12 mouse cellular contexts compared by ENCODE assay signal in the genomic region with DNA sequence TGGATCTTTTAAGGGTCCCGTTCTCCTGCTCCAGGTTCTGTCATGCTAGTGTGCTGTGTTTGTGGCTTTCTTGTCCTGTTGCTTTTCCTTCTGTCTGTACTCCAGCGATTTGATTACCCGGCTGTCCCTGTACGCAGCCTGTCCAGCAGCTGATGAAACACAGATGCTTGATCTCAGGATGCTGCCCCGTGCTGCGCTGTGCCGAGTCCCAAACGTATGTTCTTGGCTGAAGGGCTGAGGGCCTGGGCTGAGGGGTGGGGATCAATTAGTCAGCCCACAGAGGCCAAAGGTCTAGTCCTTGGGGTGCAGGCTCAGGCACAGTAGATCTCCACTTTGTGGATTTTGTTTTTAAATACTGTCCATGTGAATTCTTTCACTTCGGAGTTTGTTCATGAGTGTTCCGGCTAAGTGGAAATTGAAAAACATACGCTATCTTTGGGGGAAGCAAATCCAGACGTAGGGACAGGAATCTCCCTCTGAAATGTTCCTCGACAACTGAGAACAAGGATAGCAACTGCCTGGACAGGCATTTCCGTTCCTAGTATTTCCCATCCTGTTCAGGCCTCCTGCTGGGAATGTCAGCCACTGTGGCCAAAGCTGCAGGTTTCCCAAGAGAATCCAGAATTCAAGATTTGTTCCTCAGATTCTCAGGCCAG. TPM values are rescaled to one million over a fixed set of nuclear protein-coding genes. Genes with fewer than 3 reads are reported as not detected.
DNase-seq lines count a peak whose midpoint lies in the region; ATAC-seq and TF ChIP-seq lines count a peak whose summit lies in the region.
"Had no signal": no experiment of that assay in that cellular context is flagged by ENCODE, and none has a peak within 500 bp of the region (broad histone marks: within the 10 kb centered on the region; RNA-seq: fewer than 3 reads in every experiment).

No protein-coding gene starts in this region.

- peak overlapping the region; percentile 11; the same call in 1 of the 2 replicates for H3K4me3 ChIP-seq in embryonic facial prominence, embryonic 10.5 days
- H3K4me3 ChIP-seq in heart, embryonic 13.5 days: no peak overlapping the region
- H3K4me3 ChIP-seq in limb, embryonic 10.5 days: no peak overlapping the region
- no peak overlapping the region for H3K4me3 ChIP-seq in midbrain, embryonic 14.5 days (replicated peaks; ENCODE audit: low read depth, low read length)
- no peak overlapping the region for H3K4me3 ChIP-seq in left cerebral cortex, adult 2 months
- H3K4me3 ChIP-seq: embryonic facial prominence, embryonic 13.5 days; midbrain, embryonic 12.5 days had no signal

- H3K9me3 ChIP-seq in embryonic facial prominence, embryonic 10.5 days: no peaks in the 10 kb centered on the region
- no peaks in the 10 kb centered on the region for H3K9me3 ChIP-seq in heart, embryonic 13.5 days
- no peaks in the 10 kb centered on the region for H3K9me3 ChIP-seq in limb, embryonic 10.5 days (replicated peaks)
- no peaks in the 10 kb centered on the region for H3K9me3 ChIP-seq in midbrain, embryonic 14.5 days (ENCODE audit: control insufficient read depth, low read length)
- H3K9me3 ChIP-seq: embryonic facial prominence, embryonic 13.5 days; midbrain, embryonic 12.5 days had no signal

- no peak for TF ChIP-seq CTCF in left cerebral cortex, adult 2 months (IDR thresholded peaks at IDR 0.05)

- H3K36me3 ChIP-seq in embryonic facial prominence, embryonic 10.5 days (replicated peaks): no peaks in the 10 kb centered on the region
- no peaks in the 10 kb centered on the region for H3K36me3 ChIP-seq in heart, embryonic 13.5 days
- H3K36me3 ChIP-seq in limb, embryonic 10.5 days: no peaks in the 10 kb centered on the region
- no peaks in the 10 kb centered on the region for H3K36me3 ChIP-seq in midbrain, embryonic 14.5 days (ENCODE audit: control insufficient read depth, insufficient read depth, low read length)
- H3K36me3 ChIP-seq: embryonic facial prominence, embryonic 13.5 days; midbrain, embryonic 12.5 days had no signal

- intact Hi-C loops in left cerebral cortex, adult 2 months (cut with DNase I): loop anchor here (5.0 kb wide), 2 partner anchors 49 to 189 kb away; no protein-coding TSS in a partner anchor

- DNase-seq in embryo, embryonic 10 days (ENCODE audit: low spot score): peak; percentile 59
- DNase-seq in embryo, embryonic 9.5 days (ENCODE audit: extremely low spot score): no peak
- DNase-seq in embryonic facial prominence, embryonic 10.5 days (ENCODE audit: low spot score): peak; percentile 59
- DNase-seq in limb, embryonic 10.5 days (ENCODE audit: low spot score): peak; percentile 41
- DNase-seq in layer of hippocampus, adult 18-20 months (ENCODE audit: low spot score in 2 of 2): no peak
- no peak for DNase-seq in midbrain, embryonic 14.5 days
- DNase-seq in left cerebral cortex, adult 2 months (ENCODE audit: extremely low spot score in 1 of 2, low spot score in 2 of 2): no peak
- DNase-seq: retina, postnatal 1 day had no signal

- peak overlapping the region; percentile 31; the same call in 1 of the 2 replicates for H3K27ac ChIP-seq in embryonic facial prominence, embryonic 10.5 days (replicated peaks)
- H3K27ac ChIP-seq in heart, embryonic 13.5 days (replicated peaks): peak overlapping the region; percentile 71
- H3K27ac ChIP-seq in limb, embryonic 10.5 days: 0 out of 2 replicates have a peak overlapping the region, but pooled peaks have one; percentile 15
- no peak overlapping the region for H3K27ac ChIP-seq in midbrain, embryonic 14.5 days (replicated peaks; ENCODE audit: low read depth, low read length)
- no peak overlapping the region for H3K27ac ChIP-seq in left cerebral cortex, adult 2 months
- H3K27ac ChIP-seq: embryonic facial prominence, embryonic 13.5 days; hindbrain, embryonic 14.5 days; midbrain, embryonic 12.5 days had no signal

- 35% methylated on average over 14 of the region's 14 CpGs for WGBS in embryonic facial prominence, embryonic 10.5 days
- 34% methylated on average over 14 of the region's 14 CpGs for WGBS in heart, embryonic 13.5 days
- 44% methylated on average over 14 of the region's 14 CpGs for WGBS in limb, embryonic 10.5 days
- WGBS in midbrain, embryonic 14.5 days: 81% methylated on average over 14 of the region's 14 CpGs

- ATAC-seq in heart, embryonic 13.5 days (ENCODE audit: extremely low read depth, insufficient number of reproducible peaks, low FRiP score, low TSS enrichment): no peak
- ATAC-seq in midbrain, embryonic 14.5 days (ENCODE audit: low FRiP score, low TSS enrichment): no peak

- peaks cover 23% of the 10 kb centered on the region for H3K4me1 ChIP-seq in embryonic facial prominence, embryonic 10.5 days
- H3K4me1 ChIP-seq in heart, embryonic 13.5 days: peaks cover 77% of the 10 kb centered on the region
- H3K4me1 ChIP-seq in limb, embryonic 10.5 days: peaks cover 32% of the 10 kb centered on the region
- no peaks in the 10 kb centered on the region for H3K4me1 ChIP-seq in midbrain, embryonic 14.5 days (ENCODE audit: control insufficient read depth, insufficient read depth, low read length)
- H3K4me1 ChIP-seq: midbrain, embryonic 12.5 days had no signal

- no peaks in the 10 kb centered on the region for H3K27me3 ChIP-seq in embryonic facial prominence, embryonic 10.5 days (replicated peaks; ENCODE audit: low read depth, poor library complexity, severe bottlenecking)
- peaks cover 49% of the 10 kb centered on the region for H3K27me3 ChIP-seq in heart, embryonic 13.5 days (replicated peaks)
- no peaks in the 10 kb centered on the region for H3K27me3 ChIP-seq in limb, embryonic 10.5 days (ENCODE audit: low read depth, poor library complexity, severe bottlenecking)
- H3K27me3 ChIP-seq in midbrain, embryonic 14.5 days (ENCODE audit: control insufficient read depth, insufficient read depth, low read length): no peaks in the 10 kb centered on the region
- H3K27me3 ChIP-seq: embryonic facial prominence, embryonic 13.5 days; midbrain, embryonic 12.5 days had no signal

- H3K9ac ChIP-seq in heart, embryonic 13.5 days: peak overlapping the region; percentile 34; the same call in 1 of the 2 replicates
- H3K9ac ChIP-seq in midbrain, embryonic 14.5 days (replicated peaks; ENCODE audit: low read length): no peak overlapping the region
- H3K9ac ChIP-seq: embryonic facial prominence, embryonic 13.5 days; hindbrain, embryonic 14.5 days; midbrain, embryonic 12.5 days had no signal

- H3K4me2 ChIP-seq in heart, embryonic 13.5 days: no peak overlapping the region
- no peak overlapping the region for H3K4me2 ChIP-seq in midbrain, embryonic 14.5 days (ENCODE audit: low read length)
- H3K4me2 ChIP-seq: embryonic facial prominence, embryonic 13.5 days; hindbrain, embryonic 14.5 days; midbrain, embryonic 12.5 days had no signal

RNA-seq across cellular contexts. Expression of a gene that starts 56.6 kb away (rescaled TPM):
- polyA plus RNA-seq in embryonic facial prominence, embryonic 10.5 days (2016; fragmentation: Nextera tagmentation; extraction: Ambion mirVana): 3.8 and 4.0 TPM in 2 replicates
- polyA plus RNA-seq in heart, embryonic 13.5 days (2015; fragmentation: Nextera tagmentation; extraction: Ambion mirVana): 13.2 and 13.3 TPM in 2 replicates
- polyA plus RNA-seq in limb, embryonic 10.5 days (2016; fragmentation: Nextera tagmentation; extraction: Ambion mirVana): 4.4 and 8.4 TPM in 2 replicates
- total RNA-seq in layer of hippocampus, adult 18-20 months (2021): 10 to 100 TPM; 84.2 to 92.7 TPM
- 5.3 and 5.5 TPM in 2 replicates for polyA plus RNA-seq in midbrain, embryonic 14.5 days (2014; fragmentation: Nextera tagmentation; extraction: Ambion mirVana)
- total RNA-seq in left cerebral cortex, adult 2 months (2021): 10 to 100 TPM; 62.0 to 75.0 TPM

Comparison
In these comparisons a context has a peak if more than half of its experiments do, and no peak if none do; other contexts are left out.
1. DNase-seq: peak in embryo, embryonic 10 days (single experiment), embryonic facial prominence, embryonic 10.5 days (single experiment) and limb, embryonic 10.5 days (single experiment); none in embryo, embryonic 9.5 days (single experiment), layer of hippocampus, adult 18-20 months (0 of 2), midbrain, embryonic 14.5 days (single experiment) and left cerebral cortex, adult 2 months (0 of 2).
2. H3K27ac ChIP-seq: peak in embryonic facial prominence, embryonic 10.5 days (single experiment), heart, embryonic 13.5 days (single experiment) and limb, embryonic 10.5 days (single experiment); none in midbrain, embryonic 14.5 days (single experiment) and left cerebral cortex, adult 2 months (single experiment).